Mouse (Mus musculus): Measurements from ENCODE around the gene Ephb4. TPM values are rescaled to one million over a fixed set of nuclear protein-coding genes. Genes with fewer than 3 reads are reported as not detected.

The Ephb4 gene
- polyA plus RNA-seq, 1 experiment from 2014 or later: 32.1 TPM

DNA sequence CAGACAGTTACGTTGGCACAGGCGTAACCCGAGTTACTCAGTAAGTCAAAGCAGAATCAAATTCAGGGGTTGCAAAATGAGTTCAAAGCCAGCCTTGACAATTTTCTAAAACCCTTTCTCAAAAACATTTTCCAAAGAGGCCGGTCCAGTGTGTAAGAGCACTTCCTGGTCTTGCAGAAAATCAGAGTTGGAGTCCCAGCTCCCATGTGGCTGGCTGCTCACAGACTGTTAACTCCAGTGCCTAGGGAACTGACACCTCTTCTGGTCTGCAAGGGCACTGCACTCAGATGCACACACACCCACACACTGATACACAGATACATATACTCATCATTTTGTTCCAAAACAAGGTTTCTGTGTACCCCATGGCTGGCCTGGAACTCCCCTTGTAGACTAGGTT is 41.6 kb upstream of the Ephb4 start:
- peaks cover 47% of the 10 kb centered on the region for H3K4me1 ChIP-seq (ENCODE audit: control insufficient read depth, insufficient read depth, low read length)
- no peaks in the 10 kb centered on the region for H3K27me3 ChIP-seq (ENCODE audit: control insufficient read depth, insufficient read depth, low read length)
- peak overlapping the region; percentile 78 for H3K4me2 ChIP-seq (ENCODE audit: low read depth, low read length)
- ATAC-seq (replicated peaks; ENCODE audit: extremely low read depth, insufficient read depth, low FRiP score): no peak
- peak overlapping the region; percentile 95 for H3K27ac ChIP-seq (ENCODE audit: low read length)
- H3K9me3 ChIP-seq (replicated peaks; ENCODE audit: control insufficient read depth, low read length): no peaks in the 10 kb centered on the region
- peak overlapping the region; percentile 93 for H3K9ac ChIP-seq (ENCODE audit: low read length)
- H3K36me3 ChIP-seq (ENCODE audit: control insufficient read depth, insufficient read depth): peaks cover 34% of the 10 kb centered on the region
- WGBS: 96% methylated on average over 4 of the region's 4 CpGs
- H3K4me3 ChIP-seq (ENCODE audit: low read length): peak overlapping the region; percentile 82

GRCm38 (mm10) chr5:137313466-137314192 is 36.3 kb upstream of the Ephb4 start:
- WGBS: 2% methylated on average over 22 of the region's 22 CpGs
- Histone ChIP-seq H3K27ac (ENCODE audit: low read length) (peak overlapping the region; percentile 87), H3K4me3 (ENCODE audit: low read length) (peak overlapping the region; percentile 74), H3K4me2 (ENCODE audit: low read depth, low read length) (peak overlapping the region; percentile 90), H3K36me3 (ENCODE audit: control insufficient read depth, insufficient read depth) (peaks cover 30% of the 10 kb centered on the region), H3K9me3 (replicated peaks; ENCODE audit: control insufficient read depth, low read length) (no peaks in the 10 kb centered on the region), H3K9ac (ENCODE audit: low read length) (peak overlapping the region; percentile 89), H3K4me1 (ENCODE audit: control insufficient read depth, insufficient read depth, low read length) (peaks cover 25% of the 10 kb centered on the region), H3K27me3 (ENCODE audit: control insufficient read depth, insufficient read depth, low read length) (no peaks in the 10 kb centered on the region)
- ATAC-seq (replicated peaks; ENCODE audit: extremely low read depth, insufficient read depth, low FRiP score): peak; percentile 47

- Histone ChIP-seq H3K27me3 (ENCODE audit: control insufficient read depth, insufficient read depth, low read length) (no peaks in the 10 kb centered on the region), H3K36me3 (ENCODE audit: control insufficient read depth, insufficient read depth) (peaks cover 21% of the 10 kb centered on the region), H3K4me3 (ENCODE audit: low read length) (peak within 1 kb of the TSS; percentile 74), H3K4me2 (ENCODE audit: low read depth, low read length) (peak within 1 kb of the TSS; percentile 90), H3K4me1 (ENCODE audit: control insufficient read depth, insufficient read depth, low read length) (peaks cover 25% of the 10 kb centered on the region), H3K27ac (ENCODE audit: low read length) (peak within 1 kb of the TSS; percentile 87), H3K9ac (ENCODE audit: low read length) (peak within 1 kb of the TSS; percentile 89), H3K9me3 (replicated peaks; ENCODE audit: control insufficient read depth, low read length) (no peaks in the 10 kb centered on the region)
- ATAC-seq (replicated peaks; ENCODE audit: extremely low read depth, insufficient read depth, low FRiP score): peak; percentile 89
- 22% methylated on average over 30 of the region's 30 CpGs for WGBS
Measured at GRCm38 (mm10) chr5:137314193-137315083, 35.5 kb upstream of the Ephb4 start, which contains the start of gene Trip6. Gene Trip6, minus strand, starts transcription at chr5:137314404.

GRCm38 (mm10) chr5:137315084-137315903 is 34.6 kb upstream of the Ephb4 start:
- WGBS: 49% methylated on average over 30 of the region's 30 CpGs
- no peak for ATAC-seq (replicated peaks; ENCODE audit: extremely low read depth, insufficient read depth, low FRiP score)
- Histone ChIP-seq H3K4me3 (ENCODE audit: low read length) (no peak overlapping the region), H3K27ac (ENCODE audit: low read length) (peak overlapping the region; percentile 87), H3K27me3 (ENCODE audit: control insufficient read depth, insufficient read depth, low read length) (no peaks in the 10 kb centered on the region), H3K9ac (ENCODE audit: low read length) (peak overlapping the region; percentile 89), H3K4me1 (ENCODE audit: control insufficient read depth, insufficient read depth, low read length) (peaks cover 25% of the 10 kb centered on the region), H3K4me2 (ENCODE audit: low read depth, low read length) (no peak overlapping the region), H3K9me3 (replicated peaks; ENCODE audit: control insufficient read depth, low read length) (no peaks in the 10 kb centered on the region), H3K36me3 (ENCODE audit: control insufficient read depth, insufficient read depth) (peaks cover 13% of the 10 kb centered on the region)

DNA sequence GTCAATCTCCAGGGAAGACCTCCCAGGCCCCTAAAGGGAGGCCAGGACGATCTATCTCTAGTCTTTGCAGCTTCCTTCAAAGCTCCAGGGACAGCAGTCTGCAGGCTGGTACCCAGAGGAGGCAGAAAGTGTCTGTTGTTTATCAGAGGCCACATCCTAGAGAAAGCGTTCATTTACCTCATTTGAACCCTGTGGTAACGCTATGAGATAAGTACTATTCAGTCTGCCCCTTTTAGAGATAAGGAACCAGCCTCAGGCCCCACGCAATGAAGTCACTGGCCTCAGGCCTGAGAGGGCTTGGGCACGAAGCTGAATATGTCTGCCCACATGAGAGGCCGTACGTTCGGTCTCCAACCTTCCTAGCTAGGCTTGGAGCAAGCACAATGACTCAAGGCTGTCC is 32.5 kb upstream of the Ephb4 start:
- H3K9me3 ChIP-seq (replicated peaks; ENCODE audit: control insufficient read depth, low read length): no peaks in the 10 kb centered on the region
- H3K27me3 ChIP-seq (ENCODE audit: control insufficient read depth, insufficient read depth, low read length): no peaks in the 10 kb centered on the region
- H3K36me3 ChIP-seq (ENCODE audit: control insufficient read depth, insufficient read depth): no peaks in the 10 kb centered on the region
- H3K27ac ChIP-seq (ENCODE audit: low read length): no peak overlapping the region
- no peak for ATAC-seq (replicated peaks; ENCODE audit: extremely low read depth, insufficient read depth, low FRiP score)
- peaks cover 21% of the 10 kb centered on the region for H3K4me1 ChIP-seq (ENCODE audit: control insufficient read depth, insufficient read depth, low read length)
- H3K4me3 ChIP-seq (ENCODE audit: low read length): no peak overlapping the region
- no peak overlapping the region for H3K9ac ChIP-seq (ENCODE audit: low read length)
- H3K4me2 ChIP-seq (ENCODE audit: low read depth, low read length): no peak overlapping the region
- WGBS: 59% methylated on average over 8 of the region's 8 CpGs

GRCm38 (mm10) chr5:137318570-137318969 is 31.3 kb upstream of the Ephb4 start:
- H3K9me3 ChIP-seq (replicated peaks; ENCODE audit: control insufficient read depth, low read length): no peaks in the 10 kb centered on the region
- no peak for ATAC-seq (replicated peaks; ENCODE audit: extremely low read depth, insufficient read depth, low FRiP score)
- H3K36me3 ChIP-seq (ENCODE audit: control insufficient read depth, insufficient read depth): no peaks in the 10 kb centered on the region
- H3K4me1 ChIP-seq (ENCODE audit: control insufficient read depth, insufficient read depth, low read length): peaks cover 9% of the 10 kb centered on the region
- H3K4me2 ChIP-seq (ENCODE audit: low read depth, low read length): no peak overlapping the region
- no peak overlapping the region for H3K27ac ChIP-seq (ENCODE audit: low read length)
- no peaks in the 10 kb centered on the region for H3K27me3 ChIP-seq (ENCODE audit: control insufficient read depth, insufficient read depth, low read length)
- H3K9ac ChIP-seq (ENCODE audit: low read length): no peak overlapping the region
- WGBS: 79% methylated on average over 1 of the region's 1 CpGs
- no peak overlapping the region for H3K4me3 ChIP-seq (ENCODE audit: low read length)

GRCm38 (mm10) chr5:137320996-137321395 is 28.9 kb upstream of the Ephb4 start:
- H3K36me3 ChIP-seq (ENCODE audit: control insufficient read depth, insufficient read depth): peaks cover 2% of the 10 kb centered on the region; the same call in 1 of the 2 replicates

DNA sequence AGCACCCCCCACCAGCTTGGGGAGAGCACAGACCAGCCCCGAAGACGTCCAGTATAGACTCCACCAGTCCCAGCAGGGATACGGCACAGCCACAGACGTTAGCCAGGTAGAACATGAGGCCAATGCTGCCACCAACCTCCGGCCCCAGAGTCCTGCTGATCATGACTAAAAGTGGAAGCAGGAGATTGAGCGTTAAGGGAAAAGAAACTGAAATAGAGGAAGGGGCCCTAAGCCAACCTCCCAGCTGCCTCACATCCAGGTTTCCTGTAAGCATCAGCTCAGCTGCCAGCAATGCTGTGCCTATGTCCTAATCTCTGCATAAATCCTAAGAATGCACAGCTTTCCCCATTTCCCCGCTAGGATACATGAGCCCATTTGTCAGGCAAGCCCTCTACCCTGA is 19.0 kb upstream of the Ephb4 start:
- no peaks in the 10 kb centered on the region for H3K9me3 ChIP-seq (replicated peaks; ENCODE audit: control insufficient read depth, low read length)
- no peak overlapping the region for H3K27ac ChIP-seq (ENCODE audit: low read length)
- no peak overlapping the region for H3K4me2 ChIP-seq (ENCODE audit: low read depth, low read length)
- ATAC-seq (replicated peaks; ENCODE audit: extremely low read depth, insufficient read depth, low FRiP score): no peak
- 80% methylated on average over 7 of the region's 7 CpGs for WGBS
- 0 out of 2 replicates have a peak, but pooled peaks cover 4% of the 10 kb centered on the region for H3K4me1 ChIP-seq (ENCODE audit: control insufficient read depth, insufficient read depth, low read length)
- no peaks in the 10 kb centered on the region; the same call in 1 of the 2 replicates for H3K36me3 ChIP-seq (ENCODE audit: control insufficient read depth, insufficient read depth)
- H3K9ac ChIP-seq (ENCODE audit: low read length): no peak overlapping the region
- no peaks in the 10 kb centered on the region for H3K27me3 ChIP-seq (ENCODE audit: control insufficient read depth, insufficient read depth, low read length)
- no peak overlapping the region for H3K4me3 ChIP-seq (ENCODE audit: low read length)

More at GRCm38 (mm10) chr5:137320996-137321395, 28.9 kb upstream of the Ephb4 start:
- Histone ChIP-seq H3K27ac (ENCODE audit: low read length) (no peak overlapping the region), H3K9me3 (replicated peaks; ENCODE audit: control insufficient read depth, low read length) (no peaks in the 10 kb centered on the region), H3K4me1 (ENCODE audit: control insufficient read depth, insufficient read depth, low read length) (no peaks in the 10 kb centered on the region), H3K27me3 (ENCODE audit: control insufficient read depth, insufficient read depth, low read length) (no peaks in the 10 kb centered on the region), H3K9ac (ENCODE audit: low read length) (no peak overlapping the region), H3K4me2 (ENCODE audit: low read depth, low read length) (no peak overlapping the region), H3K4me3 (ENCODE audit: low read length) (no peak overlapping the region)
- ATAC-seq (replicated peaks; ENCODE audit: extremely low read depth, insufficient read depth, low FRiP score): no peak
- WGBS: 90% methylated on average over 3 of the region's 3 CpGs
